Mouse (Mus musculus) forebrain, embryonic 10.5 days (tissue): ENCODE measurements around the gene Bmpr1b. TPM values are rescaled to one million over a fixed set of nuclear protein-coding genes. Genes with fewer than 3 reads are reported as not detected.
"Not testable (repeated sequence)": the region's sequence is repeated elsewhere in the genome, so short reads cannot be mapped to it uniquely, and the experiment has no call there.

Experiments used
- DNase-seq: peaks from one replicate; pipeline ENCODE4 v3.0.0-alpha.2; 2017; ENCODE audit warnings: low spot score; ENCODE audit errors: extremely low spot score
- H3K27ac ChIP-seq: fragments of 300-500 bp; sonication (generic); 2 replicates; pipeline ENCODE4 v1.5.1; 2016; ENCODE audit warnings: mild to moderate bottlenecking
- H3K27me3 ChIP-seq: fragments of 300-500 bp; sonication (generic); 2 replicates; pipeline ENCODE4 v1.6.1; 2016; ENCODE audit warnings: mild to moderate bottlenecking; ENCODE audit not compliant: poor library complexity, severe bottlenecking
- H3K36me3 ChIP-seq: fragments of 300-500 bp; sonication (generic); replicated peaks from 2 replicates; pipeline ENCODE4 v1.6.1; 2016; ENCODE audit warnings: mild to moderate bottlenecking, moderate library complexity
- H3K4me1 ChIP-seq: fragments of 300-500 bp; sonication (generic); 2 replicates; pipeline ENCODE4 v1.6.1; 2016
- H3K4me3 ChIP-seq: fragments of 300-500 bp; sonication (generic); 2 replicates; pipeline ENCODE4 v1.5.1; 2016; ENCODE audit warnings: mild to moderate bottlenecking, moderate library complexity
- H3K9me3 ChIP-seq: fragments of 300-500 bp; sonication (generic); 2 replicates; pipeline ENCODE4 v1.6.1; 2016; ENCODE audit warnings: mild to moderate bottlenecking, moderate library complexity
- WGBS: fragments of 180-500 bp; shearing (Covaris S2); methylation state at CpG from one replicate; pipeline ENCODE4 v1.1.7; 2016; 5-methylcytosine and 5-hydroxymethylcytosine counted together
- polyA plus RNA-seq: library from polyadenylated mRNA; unstranded; fragments of >200 nt; fragmentation: Nextera tagmentation; extraction: Ambion mirVana; gene quantifications from 2 replicates; pipeline ENCODE4 v1.2.1, GENCODE M21; 2016

Bmpr1b gene
- polyA plus RNA-seq = 9.2 and 10.9 TPM in 2 replicates

DNA sequence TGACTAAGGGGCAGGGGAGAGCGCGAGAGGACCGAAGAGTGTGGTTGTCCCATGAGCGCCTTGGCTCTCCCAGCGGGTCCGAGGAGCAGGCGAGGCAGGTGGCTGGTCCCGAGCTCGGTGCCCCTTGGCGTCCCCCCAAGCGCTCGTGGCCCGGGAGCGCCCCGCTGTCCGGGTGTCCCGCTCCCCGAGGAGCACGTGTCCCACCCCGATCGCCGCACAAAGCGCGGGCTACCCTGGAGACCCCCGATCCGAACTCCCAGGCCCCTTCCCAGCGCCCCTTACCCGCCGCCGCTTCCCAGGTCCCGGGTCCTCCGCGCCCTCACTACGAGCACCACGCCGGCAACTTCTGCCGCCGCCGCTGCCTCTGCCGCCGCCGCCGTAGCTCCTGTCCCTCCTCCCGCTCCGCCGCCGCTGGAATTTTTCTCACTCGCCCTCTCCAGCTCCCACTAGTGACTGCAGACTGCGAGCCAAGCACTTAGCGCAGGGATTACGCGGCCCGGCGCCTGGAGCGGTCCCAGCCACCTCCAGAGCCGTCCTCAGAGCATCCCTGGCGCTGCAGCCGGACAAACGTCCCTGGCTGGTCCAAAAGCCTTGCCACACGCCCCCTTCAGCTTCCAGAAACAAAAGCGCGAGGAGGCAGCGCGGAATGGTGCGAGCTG is at the start of gene Bmpr1b:
Gene Bmpr1b (minus strand): TSS at position 563 of the 659 bp plus-strand sequence.
- H3K9me3 ChIP-seq = no peaks in the 10 kb centered on the region
- peak; percentile 85 for DNase-seq
- H3K4me3 ChIP-seq = peak within 1 kb of the TSS; percentile 82
- 0 out of 2 replicates have a peak, but pooled peaks cover 3% of the 10 kb centered on the region for H3K36me3 ChIP-seq
- peaks cover 35% of the 10 kb centered on the region for H3K4me1 ChIP-seq
- H3K27me3 ChIP-seq = peaks cover 37% of the 10 kb centered on the region
- under 1% methylated on average over 65 of the region's 65 CpGs for WGBS
- peak within 1 kb of the TSS; percentile 95 for H3K27ac ChIP-seq

DNA sequence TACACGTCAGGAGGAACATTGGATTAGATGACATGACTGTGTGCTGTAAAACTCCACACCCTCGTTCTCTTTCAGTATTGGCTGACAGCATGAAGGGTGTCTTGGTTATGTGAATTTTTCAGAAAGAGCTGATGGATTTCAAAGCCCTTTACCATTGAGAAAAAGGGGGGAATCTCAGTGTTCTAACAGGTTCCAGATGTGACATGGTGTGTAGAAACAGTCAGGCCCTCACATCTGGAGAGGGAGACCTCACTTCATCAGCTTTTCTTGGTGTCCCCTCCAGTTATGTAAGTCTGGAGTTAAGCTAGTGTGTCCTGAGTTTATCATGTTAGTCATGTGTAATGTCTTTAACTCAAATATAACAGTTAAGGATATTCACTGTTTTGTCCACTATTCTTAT is 43.6 kb upstream of the Bmpr1b start:
- DNase-seq = no peak
- H3K27me3 ChIP-seq = no peaks in the 10 kb centered on the region
- peaks cover 18% of the 10 kb centered on the region for H3K4me1 ChIP-seq
- no peak overlapping the region for H3K27ac ChIP-seq
- H3K36me3 ChIP-seq = no peaks in the 10 kb centered on the region
- H3K9me3 ChIP-seq = no peaks in the 10 kb centered on the region
- WGBS = 74% methylated on average over 2 of the region's 2 CpGs
- H3K4me3 ChIP-seq = no peak overlapping the region

DNA sequence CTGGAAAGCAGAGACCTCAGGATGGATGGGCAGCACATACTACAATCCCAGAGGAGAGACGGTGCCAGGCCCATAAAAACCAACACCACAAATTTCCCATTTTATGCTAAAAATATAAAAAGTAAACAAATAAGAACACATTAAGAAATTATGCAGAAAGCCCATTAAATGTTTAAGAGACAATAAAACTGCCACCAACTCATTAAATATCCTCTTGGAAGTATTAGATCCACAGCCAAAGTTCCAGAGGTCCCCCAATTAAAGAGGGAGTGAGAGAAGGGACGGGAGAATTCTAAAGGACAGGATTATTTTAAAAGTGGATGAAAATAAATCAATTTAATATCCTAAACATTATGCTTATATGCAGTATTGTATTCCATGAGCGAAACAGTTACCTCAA is 43.0 kb upstream of the Bmpr1b start:
- WGBS = 88% methylated on average over 3 of the region's 3 CpGs
- Histone ChIP-seq H3K4me1 (peaks cover 18% of the 10 kb centered on the region), H3K27ac (no peak overlapping the region), H3K9me3 (no peaks in the 10 kb centered on the region), H3K36me3 (no peaks in the 10 kb centered on the region), H3K27me3 (no peaks in the 10 kb centered on the region), H3K4me3 (no peak overlapping the region)
- DNase-seq = no peak

DNA sequence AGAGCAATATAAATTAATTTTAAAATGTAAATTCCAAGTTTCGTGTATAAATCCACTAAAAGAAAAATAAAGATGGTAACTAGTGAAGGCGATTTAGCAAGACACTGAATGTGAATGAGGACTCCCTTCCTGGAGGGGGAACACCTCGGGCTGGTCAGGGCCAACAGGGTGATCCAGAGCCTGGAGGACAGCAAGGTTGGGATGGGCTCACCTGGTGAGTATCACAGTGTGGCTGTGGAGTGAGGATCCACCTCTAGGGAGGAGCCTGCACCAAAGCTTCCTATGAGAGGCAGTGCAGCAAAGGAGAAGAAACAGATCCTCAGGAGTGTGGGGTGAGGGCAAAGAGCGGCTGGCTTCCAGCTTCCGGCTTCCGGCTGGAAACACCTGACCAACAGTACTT is 40.8 kb upstream of the Bmpr1b start:
- no peak for DNase-seq
- Histone ChIP-seq H3K36me3 (no peaks in the 10 kb centered on the region), H3K27me3 (no peaks in the 10 kb centered on the region), H3K4me3 (no peak overlapping the region), H3K27ac (no peak overlapping the region), H3K9me3 (no peaks in the 10 kb centered on the region), H3K4me1 (peaks cover 18% of the 10 kb centered on the region)
- 69% methylated on average over 6 of the region's 6 CpGs for WGBS

DNA sequence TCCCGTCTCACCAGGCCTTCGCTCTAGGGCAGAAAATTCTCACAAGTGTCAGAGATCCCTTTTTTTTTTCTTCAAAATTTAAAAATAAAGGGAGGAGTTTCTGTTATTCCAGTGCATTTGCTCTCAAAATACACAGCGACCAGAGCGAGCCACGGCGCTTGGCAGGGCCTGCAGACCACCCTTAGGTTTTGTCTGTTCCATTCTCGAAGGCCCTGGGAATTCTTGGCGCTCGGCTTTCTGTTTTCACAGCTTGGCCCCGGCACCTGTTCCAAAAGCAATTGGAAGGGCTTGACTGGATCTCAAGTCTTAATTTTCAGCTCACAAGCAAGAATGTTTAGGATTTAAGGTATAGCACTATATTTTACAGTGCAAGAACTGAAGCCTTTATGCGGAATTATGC is 39.8 kb upstream of the Bmpr1b start:
- Histone ChIP-seq H3K4me1 (peaks cover 18% of the 10 kb centered on the region), H3K36me3 (no peaks in the 10 kb centered on the region), H3K9me3 (no peaks in the 10 kb centered on the region), H3K27me3 (no peaks in the 10 kb centered on the region), H3K27ac (no peak overlapping the region), H3K4me3 (no peak overlapping the region)
- WGBS = 90% methylated on average over 11 of the region's 11 CpGs
- DNase-seq = no peak

DNA sequence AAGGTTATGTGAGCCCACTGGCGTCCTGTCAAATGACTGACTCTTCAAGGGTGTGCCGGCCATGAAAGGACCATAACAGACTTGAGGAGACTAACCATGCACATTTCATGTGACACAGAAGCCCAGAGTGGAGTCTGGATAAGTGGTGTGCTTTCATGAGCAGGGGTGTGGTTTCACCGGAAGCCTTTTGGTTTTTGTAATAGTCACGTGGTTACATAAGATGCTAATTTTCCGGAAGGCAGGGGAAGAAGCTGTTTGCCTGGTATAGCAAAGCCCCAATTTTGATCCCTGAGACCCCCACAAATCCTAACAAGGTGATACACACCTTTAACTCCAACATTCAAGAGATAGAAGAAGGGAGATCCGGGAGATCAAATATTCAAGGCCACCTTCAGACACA is 38.3 kb upstream of the Bmpr1b start:
- WGBS = 92% methylated on average over 6 of the region's 6 CpGs
- Histone ChIP-seq H3K9me3 (no peaks in the 10 kb centered on the region), H3K36me3 (no peaks in the 10 kb centered on the region), H3K4me1 (peaks cover 18% of the 10 kb centered on the region), H3K27ac (no peak overlapping the region), H3K27me3 (no peaks in the 10 kb centered on the region), H3K4me3 (no peak overlapping the region)
- DNase-seq = no peak

DNA sequence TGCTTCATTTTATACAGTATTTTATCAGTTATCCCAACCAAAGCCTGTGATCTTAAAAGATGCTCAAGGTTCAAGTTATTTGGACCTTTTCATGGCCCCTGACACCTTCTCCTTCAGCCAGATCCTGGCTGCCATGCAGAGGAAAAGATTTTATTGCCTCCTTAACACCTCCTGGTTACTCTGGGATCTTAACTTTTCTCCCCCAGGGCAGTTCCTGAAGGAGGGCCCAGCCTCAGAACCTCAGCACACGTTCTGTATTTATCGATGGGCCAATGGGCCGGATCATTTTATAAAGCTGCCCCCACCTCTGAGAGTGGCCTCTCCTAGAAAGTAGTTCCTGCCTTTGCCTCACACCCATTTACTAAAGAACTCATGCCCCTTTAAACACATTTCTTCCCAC is 37.1 kb upstream of the Bmpr1b start:
- H3K36me3 ChIP-seq = no peaks in the 10 kb centered on the region
- H3K4me3 ChIP-seq = no peak overlapping the region
- no peak overlapping the region for H3K27ac ChIP-seq
- peaks cover 18% of the 10 kb centered on the region for H3K4me1 ChIP-seq
- DNase-seq = no peak
- H3K9me3 ChIP-seq = no peaks in the 10 kb centered on the region
- 95% methylated on average over 3 of the region's 3 CpGs for WGBS
- H3K27me3 ChIP-seq = no peaks in the 10 kb centered on the region

DNA sequence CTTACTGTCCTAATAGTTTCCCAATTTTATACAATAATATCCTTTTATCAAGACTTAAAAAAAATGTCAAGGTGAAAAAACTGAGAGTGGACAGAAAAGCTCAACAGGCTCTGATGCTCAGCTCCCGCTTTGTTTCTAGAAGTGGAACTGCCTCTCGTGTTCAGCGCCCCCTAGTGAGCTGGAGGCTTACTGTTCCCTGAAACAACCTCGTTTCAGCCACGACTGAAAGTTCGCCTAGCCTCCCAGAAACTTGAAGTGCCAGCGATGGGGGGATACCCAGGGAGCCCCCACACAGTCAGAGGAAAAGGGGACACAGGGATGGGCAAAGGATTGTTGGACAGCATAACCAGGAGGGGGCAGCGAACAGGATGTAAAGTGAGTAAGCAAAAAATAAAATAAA is 26.9 kb upstream of the Bmpr1b start:
- no peaks in the 10 kb centered on the region for H3K36me3 ChIP-seq
- H3K27me3 ChIP-seq = no peaks in the 10 kb centered on the region
- DNase-seq = no peak
- peaks cover 3% of the 10 kb centered on the region for H3K9me3 ChIP-seq
- H3K27ac ChIP-seq = no peak overlapping the region
- no peaks in the 10 kb centered on the region for H3K4me1 ChIP-seq
- 84% methylated on average over 8 of the region's 8 CpGs for WGBS
- H3K4me3 ChIP-seq = no peak overlapping the region

DNA sequence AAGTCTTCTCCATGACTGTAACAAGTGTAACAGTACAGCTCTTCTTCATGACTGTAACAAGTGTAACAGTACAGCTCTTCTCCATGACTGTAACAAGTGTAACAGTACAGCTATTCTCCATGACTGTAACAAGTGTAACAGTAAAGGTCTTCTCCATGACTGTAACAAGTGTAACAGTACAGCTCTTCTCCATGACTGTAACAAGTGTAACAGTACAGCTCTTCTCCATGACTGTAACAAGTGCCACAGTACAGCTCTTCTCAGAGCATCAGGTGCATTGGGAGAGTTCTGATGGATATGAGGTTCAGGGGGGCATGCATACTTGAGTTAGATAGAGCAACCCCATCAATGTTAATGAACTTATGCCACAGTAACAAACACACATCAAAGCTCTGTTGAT is 22.4 kb upstream of the Bmpr1b start:
- DNase-seq, H3K36me3 ChIP-seq, H3K4me1 ChIP-seq, H3K4me3 ChIP-seq, H3K27me3 ChIP-seq, H3K9me3 ChIP-seq, H3K27ac ChIP-seq: not testable (repeated sequence)

DNA sequence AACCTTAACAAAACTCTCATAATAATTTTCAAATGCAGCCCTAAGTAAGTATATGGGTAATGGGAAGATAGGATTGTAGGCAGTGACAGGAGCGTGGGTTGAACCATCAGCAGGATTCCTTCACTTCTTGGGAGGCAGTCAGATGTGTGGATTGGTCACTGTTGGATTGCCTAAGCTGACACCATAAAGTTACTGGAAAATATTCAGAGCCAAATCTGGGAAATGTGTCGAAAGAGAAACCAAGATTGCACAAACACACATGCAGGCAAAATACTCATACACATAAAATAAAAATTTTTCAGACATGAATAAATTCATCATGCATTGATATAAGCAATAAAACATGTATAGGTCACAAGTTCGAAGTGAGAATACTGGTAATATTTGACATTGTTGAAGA is 17.3 kb upstream of the Bmpr1b start:
- Histone ChIP-seq H3K27ac (no peak overlapping the region), H3K9me3 (peaks cover 1% of the 10 kb centered on the region), H3K4me3 (no peak overlapping the region), H3K4me1 (no peaks in the 10 kb centered on the region), H3K27me3 (no peaks in the 10 kb centered on the region), H3K36me3 (no peaks in the 10 kb centered on the region)
- WGBS = 88% methylated on average over 3 of the region's 3 CpGs
- DNase-seq = no peak

DNA sequence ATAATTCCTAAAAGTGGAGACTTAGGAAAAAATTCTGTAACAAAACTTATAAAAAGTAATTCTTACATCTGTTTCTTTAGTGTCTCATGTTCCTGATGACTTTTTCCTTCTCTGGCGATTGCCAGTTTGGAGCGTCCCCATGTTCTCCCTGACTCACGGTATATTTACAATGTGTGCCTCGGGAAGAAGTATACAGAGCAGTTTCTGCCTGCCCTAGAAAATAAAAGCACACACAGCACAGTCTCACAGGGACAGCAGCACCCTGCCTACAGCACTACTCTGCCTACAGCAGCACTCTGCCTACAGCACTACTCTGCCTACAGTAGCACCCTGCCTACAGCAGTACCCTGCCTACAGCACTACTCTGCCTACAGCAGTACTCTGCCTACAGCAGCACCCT is 4.8 kb upstream of the Bmpr1b start:
- Histone ChIP-seq H3K4me1 (0 out of 2 replicates have a peak, but pooled peaks cover 6% of the 10 kb centered on the region), H3K27me3 (peaks cover 46% of the 10 kb centered on the region), H3K9me3 (no peaks in the 10 kb centered on the region), H3K36me3 (no peaks in the 10 kb centered on the region), H3K27ac (no peak overlapping the region), H3K4me3 (no peak overlapping the region)
- no peak for DNase-seq
- WGBS = 91% methylated on average over 4 of the region's 4 CpGs

DNA sequence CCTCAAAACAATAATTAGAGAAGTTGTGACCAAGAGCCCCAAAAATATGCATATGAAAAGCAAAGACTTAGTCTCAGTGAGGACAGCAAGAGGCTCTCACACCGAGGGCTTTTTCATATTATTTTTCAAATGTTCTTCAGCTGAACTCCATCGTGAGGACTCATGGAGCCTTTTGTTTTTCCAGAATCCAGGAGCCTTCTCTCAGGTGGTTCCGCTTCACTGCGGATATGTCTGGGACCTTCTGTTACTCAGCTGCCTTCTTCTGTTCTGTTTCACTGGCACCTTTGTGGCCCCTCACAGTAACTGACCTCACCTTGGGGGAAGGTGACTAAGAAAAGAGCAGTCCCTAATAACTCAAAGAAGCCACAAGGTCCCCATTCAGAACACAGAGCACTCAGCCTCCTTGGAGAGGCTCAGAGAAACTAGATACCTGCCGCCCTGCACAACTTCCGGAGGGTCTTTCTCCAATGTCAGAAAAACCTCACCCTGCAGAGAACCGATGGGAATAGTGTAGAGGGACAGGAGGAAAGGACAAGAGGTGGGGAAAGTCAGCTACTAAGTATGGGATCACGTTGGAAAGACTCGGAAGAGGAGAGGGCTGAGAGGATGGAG is 868 bp downstream of the Bmpr1b start:
- Histone ChIP-seq H3K27me3 (peaks cover 36% of the 10 kb centered on the region), H3K4me3 (peak overlapping the region; percentile 82), H3K36me3 (0 out of 2 replicates have a peak, but pooled peaks cover 3% of the 10 kb centered on the region), H3K9me3 (no peaks in the 10 kb centered on the region), H3K4me1 (peaks cover 35% of the 10 kb centered on the region), H3K27ac (peak overlapping the region; percentile 95)
- no peak for DNase-seq
- 6% methylated on average over 9 of the region's 9 CpGs for WGBS

DNA sequence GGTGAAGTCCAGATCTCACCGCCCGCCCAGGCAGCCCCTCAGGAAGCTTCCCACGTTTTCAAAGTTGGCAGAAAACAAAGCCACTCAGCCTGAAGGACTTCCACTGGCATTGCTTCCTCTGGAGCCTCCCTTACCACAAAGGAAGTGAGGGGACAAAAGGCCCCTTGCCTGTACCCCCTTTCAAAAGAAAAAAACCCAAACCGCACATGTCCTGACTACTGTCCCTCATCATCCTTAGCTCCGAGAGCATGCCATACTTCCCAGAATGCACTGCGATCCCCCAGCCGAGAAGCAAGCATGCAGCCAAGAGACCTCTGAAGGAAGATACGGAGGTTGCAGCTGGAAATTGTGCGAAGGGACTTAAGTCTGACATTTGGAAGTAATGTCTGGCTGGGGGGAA is 4.2 kb downstream of the Bmpr1b start:
- H3K27me3 ChIP-seq = peaks cover 7% of the 10 kb centered on the region; the same call in 1 of the 2 replicates
- peaks cover 40% of the 10 kb centered on the region for H3K4me1 ChIP-seq
- 71% methylated on average over 9 of the region's 9 CpGs for WGBS
- no peaks in the 10 kb centered on the region for H3K9me3 ChIP-seq
- H3K4me3 ChIP-seq = no peak overlapping the region
- DNase-seq = no peak
- no peak overlapping the region for H3K27ac ChIP-seq
- 0 out of 2 replicates have a peak, but pooled peaks cover 3% of the 10 kb centered on the region for H3K36me3 ChIP-seq
